Mouse (Mus musculus) cerebellum, postnatal 4 days (tissue): Measurements from ENCODE around the gene Pycr2.
"Not testable (repeated sequence)": the region's sequence is repeated elsewhere in the genome, so short reads cannot be mapped to it uniquely, and the experiment has no call there.

ENCODE experiments used
- DNase-seq, 2 experiments: peaks; one replicate each; pipeline ENCODE4 v3.0.0; 2022; ENCODE audit warnings: low spot score in 2 of 2, mixed read lengths in 1 of 2

Gene Pycr2

DNA sequence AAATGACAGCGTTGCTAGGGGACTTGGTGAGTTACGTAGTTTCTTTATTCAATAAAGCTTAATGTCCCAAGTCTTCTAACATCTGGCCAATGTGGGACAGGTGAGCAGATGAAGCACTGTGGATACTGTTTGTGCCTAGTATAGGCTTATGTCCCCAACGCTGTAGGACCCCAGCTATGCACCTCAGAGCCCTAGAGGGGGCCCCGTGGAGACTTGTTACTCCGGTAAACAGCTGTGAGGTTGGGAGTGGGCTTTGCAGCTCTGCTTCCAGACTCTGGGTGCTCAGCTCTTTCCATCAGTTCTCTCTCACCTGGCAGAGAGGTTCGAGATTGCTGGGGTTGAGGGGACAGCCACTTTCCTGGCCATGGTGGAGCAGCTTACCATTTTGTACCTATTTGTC is 1.2 kb downstream of the Pycr2 start:
- no peak for DNase-seq

DNA sequence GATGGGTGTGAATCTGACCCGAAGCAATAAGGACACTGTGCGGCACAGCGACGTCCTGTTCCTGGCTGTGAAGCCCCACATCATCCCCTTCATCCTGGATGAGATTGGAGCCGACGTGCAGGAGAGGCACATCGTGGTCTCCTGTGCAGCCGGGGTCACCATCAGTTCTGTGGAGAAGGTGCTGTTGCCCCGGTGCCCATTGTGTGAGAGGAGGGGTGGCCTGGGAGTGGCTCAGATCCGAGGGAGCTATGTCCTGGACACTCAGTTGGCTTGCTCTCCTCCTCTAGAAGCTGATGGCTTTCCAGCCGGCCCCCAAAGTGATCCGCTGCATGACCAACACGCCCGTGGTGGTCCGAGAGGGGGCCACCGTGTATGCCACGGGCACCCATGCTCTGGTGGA is 1.8 kb downstream of the Pycr2 start:
- DNase-seq: no peak

GRCm38 (mm10) chr1:180906461-180907147 is 2.5 kb downstream of the Pycr2 start:
- no peak for DNase-seq

DNA sequence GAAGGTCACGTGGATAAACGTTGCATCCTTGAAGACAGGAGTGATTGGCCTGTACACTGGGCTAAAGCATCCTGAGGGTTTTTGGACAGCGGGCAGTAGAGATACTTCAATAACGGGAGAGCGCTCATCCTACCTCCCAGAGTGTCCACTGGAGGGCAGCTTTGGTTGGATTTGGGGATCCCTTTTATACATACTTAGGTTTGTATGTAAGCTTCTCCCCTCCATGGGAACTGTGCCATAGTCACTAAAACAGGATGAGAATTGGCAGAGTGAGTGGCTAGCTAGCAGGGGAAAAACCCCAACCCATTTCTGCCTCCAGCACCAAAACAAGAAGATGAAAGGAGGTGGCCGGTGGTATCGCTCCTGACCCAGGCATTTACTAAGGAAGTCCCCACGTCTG is 7.0 kb downstream of the Pycr2 start:
- DNase-seq: no peak

- no peak for DNase-seq
Measured at GRCm38 (mm10) chr1:180911653-180912287, 7.7 kb downstream of the Pycr2 start.

GRCm38 (mm10) chr1:180912792-180913191 is 8.7 kb downstream of the Pycr2 start:
- no peak for DNase-seq

DNA sequence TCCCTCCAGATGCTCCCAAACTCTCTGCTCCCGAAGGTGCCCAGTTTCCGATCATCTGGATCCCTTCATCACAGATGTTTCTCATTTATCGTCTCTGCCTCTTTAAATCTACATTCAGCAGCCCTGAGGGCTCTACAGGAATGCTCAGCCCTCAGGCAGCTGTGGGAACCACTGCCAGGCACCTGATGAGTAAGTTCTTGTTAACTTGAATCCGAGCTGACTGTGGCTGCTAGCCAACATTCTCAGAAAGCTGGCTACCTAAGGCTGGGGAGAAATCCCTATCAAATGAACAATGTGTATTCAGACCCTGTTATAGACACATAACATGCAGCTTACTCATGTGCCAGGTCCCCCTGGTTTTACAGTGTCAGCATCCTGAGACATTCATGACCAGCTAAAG is 9.7 kb downstream of the Pycr2 start:
- no peak for DNase-seq

GRCm38 (mm10) chr1:180916425-180916824 is 12.3 kb downstream of the Pycr2 start:
- DNase-seq: no peak

- DNase-seq: no peak
Measured at GRCm38 (mm10) chr1:180917053-180917452, 13.0 kb downstream of the Pycr2 start.

DNA sequence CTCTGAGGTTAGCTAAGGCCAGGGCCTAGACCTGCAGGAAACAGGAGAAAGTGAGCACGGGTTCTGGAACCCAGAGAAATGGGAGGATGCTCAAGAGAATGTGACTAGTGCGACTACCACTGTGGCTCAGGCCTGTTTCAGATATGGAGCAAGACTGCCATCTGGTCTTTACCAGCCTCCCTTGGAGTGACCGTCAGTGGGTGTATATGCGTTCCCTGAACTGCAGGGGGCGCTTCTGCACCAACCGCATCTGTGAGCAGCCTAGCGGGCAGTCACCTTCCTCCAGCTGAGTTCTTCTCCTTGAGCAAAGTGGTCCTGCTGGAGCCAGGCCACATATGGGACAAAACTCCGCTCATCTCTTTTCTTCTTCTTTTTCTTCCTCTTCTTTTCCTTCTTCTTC is 15.6 kb downstream of the Pycr2 start:
- no peak for DNase-seq

DNA sequence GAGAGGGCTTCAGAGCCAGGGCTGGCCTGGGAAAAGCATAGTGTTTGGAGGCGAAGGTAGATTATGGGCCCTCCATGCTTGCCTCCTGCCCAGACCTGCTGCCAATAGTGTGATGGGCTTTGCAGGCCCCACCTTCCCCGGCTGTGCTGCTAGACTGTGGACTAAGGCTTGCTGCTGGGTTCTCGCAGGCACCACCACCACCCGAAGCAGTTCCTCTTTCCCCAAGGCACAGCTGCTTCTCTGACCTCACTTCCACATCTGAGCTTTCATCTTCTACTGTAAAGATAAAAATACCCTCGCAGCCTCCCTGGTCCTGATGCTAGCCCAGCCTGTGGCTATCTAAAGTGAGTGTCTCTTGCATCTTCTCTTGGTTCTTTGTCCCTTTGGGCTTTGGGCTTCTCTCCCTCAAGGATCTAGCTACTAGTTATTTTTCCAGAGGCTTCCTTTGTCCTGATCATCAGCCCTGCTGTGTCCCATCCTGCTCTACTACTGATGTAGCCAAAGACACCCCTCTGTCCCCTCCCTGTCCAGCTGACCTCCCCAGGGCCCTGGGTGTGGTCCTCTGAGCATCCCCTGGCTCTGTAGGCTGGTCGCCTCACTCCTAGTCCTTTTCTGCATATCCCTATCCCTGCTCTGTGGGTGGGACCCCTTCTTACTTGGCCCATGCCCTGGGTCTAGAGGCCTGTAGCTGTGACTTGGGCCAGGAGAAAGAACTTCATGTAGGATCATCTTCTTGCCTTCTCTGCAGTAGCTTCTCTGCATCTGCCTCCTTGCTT is 18.4 kb downstream of the Pycr2 start:
- DNase-seq: no peak

DNA sequence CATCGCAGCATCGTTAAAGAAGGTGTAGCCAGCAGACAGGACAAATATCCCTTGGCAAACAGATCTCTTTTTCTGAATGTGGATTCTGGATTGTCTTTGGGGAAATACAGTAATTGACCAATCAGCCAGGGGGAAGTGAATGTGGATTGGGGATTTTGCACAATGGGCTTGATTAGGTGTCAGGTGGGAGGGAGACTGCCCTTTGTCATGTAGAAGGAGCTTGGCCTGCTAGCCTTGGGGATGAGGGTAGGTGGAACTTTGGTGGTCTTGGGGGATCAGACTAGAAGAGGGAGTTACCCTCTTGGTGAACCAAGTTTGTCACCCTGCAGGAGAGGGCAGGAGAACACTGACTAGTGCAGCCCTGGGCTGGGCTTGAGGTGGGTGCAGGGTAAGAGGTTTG is 20.6 kb downstream of the Pycr2 start:
- DNase-seq: no peak

DNA sequence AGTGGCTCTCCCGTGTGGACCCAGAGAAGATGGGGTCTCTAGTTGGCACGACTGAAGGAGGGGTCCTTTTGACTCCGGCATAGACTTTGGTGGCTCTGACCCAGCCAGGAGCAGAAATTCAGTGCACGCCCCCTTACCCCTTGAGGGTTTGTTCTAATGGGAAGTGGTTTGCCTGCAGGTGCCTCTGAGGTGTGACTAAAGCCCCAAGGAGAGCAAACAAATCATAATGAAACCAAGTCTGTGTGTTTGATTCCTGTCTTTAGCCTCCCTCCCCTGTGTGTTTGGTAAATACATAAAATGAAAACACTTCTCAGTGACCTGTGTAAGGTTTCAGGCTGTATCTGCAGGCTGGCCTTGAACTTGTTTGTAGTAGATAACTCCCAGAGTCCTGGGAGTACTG is 22.2 kb downstream of the Pycr2 start:
- no peak for DNase-seq

- DNase-seq: no peak
Measured at GRCm38 (mm10) chr1:180929599-180929998, 25.5 kb downstream of the Pycr2 start.

DNA sequence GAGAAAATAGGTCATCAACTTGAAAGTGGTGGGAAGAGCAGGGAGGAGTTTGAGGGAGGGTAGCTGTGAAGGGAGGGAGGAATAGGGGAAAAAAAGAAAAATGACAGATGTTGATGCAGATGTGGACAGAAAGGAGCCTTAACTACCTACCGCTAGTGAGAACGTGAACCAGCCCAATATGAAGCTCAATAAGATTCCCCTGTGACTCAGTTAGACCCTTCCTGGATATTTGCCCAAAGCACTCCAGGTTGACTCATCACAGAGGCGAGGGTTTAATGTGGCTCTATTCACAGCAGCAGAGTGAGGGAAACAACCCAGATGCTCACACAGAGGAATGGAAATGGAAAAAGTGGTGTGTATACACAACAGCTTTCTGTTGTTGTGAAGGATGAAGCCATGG is 27.0 kb downstream of the Pycr2 start:
- no peak for DNase-seq

DNA sequence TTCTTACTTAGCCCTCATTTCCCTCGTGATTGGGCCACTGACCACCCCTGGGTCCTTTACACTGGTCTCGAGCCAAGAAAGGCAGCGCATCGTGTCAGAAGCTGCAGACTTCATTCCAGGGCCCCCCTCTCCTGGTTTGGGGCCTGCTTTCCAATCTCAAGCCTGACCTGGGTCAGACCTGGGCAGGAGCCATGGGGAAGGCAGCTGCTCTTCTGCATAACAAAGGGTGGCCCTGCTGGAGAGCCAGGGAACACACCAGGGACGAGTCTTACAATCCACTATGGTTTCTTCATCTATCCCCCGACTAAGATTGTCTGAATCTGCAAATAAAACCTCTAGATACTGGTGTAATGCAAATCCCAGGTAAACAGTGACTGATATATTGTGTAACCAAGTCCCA is 29.6 kb downstream of the Pycr2 start:
- DNase-seq: no peak

GRCm38 (mm10) chr1:180934467-180935419 is 30.6 kb downstream of the Pycr2 start, which contains the start of gene Lefty1:
TSS of gene Lefty1 (plus strand) at chr1:180935022.
- no peak for DNase-seq

- not testable (repeated sequence) for DNase-seq
Measured at GRCm38 (mm10) chr1:180936610-180937398, 32.7 kb downstream of the Pycr2 start.

GRCm38 (mm10) chr1:180937631-180938030 is 33.5 kb downstream of the Pycr2 start:
- not testable (repeated sequence) for DNase-seq

DNA sequence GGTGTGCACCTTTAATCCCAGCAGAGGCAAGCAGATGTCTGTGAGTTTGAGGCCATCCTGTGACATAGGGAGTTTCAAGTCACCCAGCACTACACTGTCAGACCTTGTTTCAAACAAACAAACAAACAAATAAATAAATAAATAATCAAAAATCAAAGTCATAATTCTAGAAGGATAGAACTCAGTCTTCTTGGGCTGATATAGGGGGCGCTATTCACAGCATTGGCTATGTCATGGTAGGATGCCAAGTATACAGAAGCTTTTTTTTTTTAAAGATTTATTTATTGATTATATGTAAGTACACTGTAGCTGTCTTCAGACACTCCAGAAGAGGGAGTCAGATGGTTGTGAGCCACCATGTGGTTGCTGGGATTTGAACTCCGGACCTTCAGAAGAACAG is 34.7 kb downstream of the Pycr2 start:
- DNase-seq: not testable (repeated sequence)
